Mouse (Mus musculus) bone marrow, adult 2 months (tissue): Measurements from ENCODE around the gene Dlat.

ENCODE experiments used
- CTCF ChIP-seq: fragments of 200-500 bp; IDR thresholded peaks from 2 replicates; pipeline ENCODE4 v1.5.1; 2011; ENCODE audit warnings: low read length, control low read depth; ENCODE audit not compliant: control insufficient read depth, insufficient read depth
- POLR2A ChIP-seq: fragments of 200-500 bp; IDR thresholded peaks from 2 replicates; pipeline ENCODE4 v1.6.1; 2011; ENCODE audit warnings: low read depth, mild to moderate bottlenecking, control low read depth, low read length, borderline replicate concordance; ENCODE audit not compliant: control insufficient read depth

GRCm38 (mm10) chr9:50585145-50585818, 74.3 kb downstream of the Dlat start:
- TF ChIP-seq CTCF (no peak), POLR2A (no peak)
